Mouse (Mus musculus): Measurements from ENCODE around the gene Wnt2.

Wnt2 gene

GRCm38 (mm10) chr6:17978324-17978723 lies 52.1 kb downstream of the Wnt2 start:
- no peak for DNase-seq (ENCODE audit: low spot score in 2 of 2)

GRCm38 (mm10) chr6:17977165-17977564 lies 53.2 kb downstream of the Wnt2 start:
- DNase-seq (ENCODE audit: low spot score in 2 of 2), result no peak

- DNase-seq (ENCODE audit: low spot score in 2 of 2), result no peak
Measured at GRCm38 (mm10) chr6:17974416-17974815, 56.0 kb downstream of the Wnt2 start.

GRCm38 (mm10) chr6:17971393-17971792 lies 59.0 kb downstream of the Wnt2 start:
- no peak for DNase-seq (ENCODE audit: low spot score in 2 of 2)

GRCm38 (mm10) chr6:17969815-17970214 lies 60.6 kb downstream of the Wnt2 start:
- DNase-seq (ENCODE audit: low spot score in 2 of 2), result no peak

GRCm38 (mm10) chr6:17968467-17969144 lies 61.8 kb downstream of the Wnt2 start:
- no peak for DNase-seq (ENCODE audit: low spot score in 2 of 2)

GRCm38 (mm10) chr6:17963455-17963854 lies 66.9 kb downstream of the Wnt2 start:
- no peak for DNase-seq (ENCODE audit: low spot score in 2 of 2)

- DNase-seq (ENCODE audit: low spot score in 2 of 2), result no peak
Measured at GRCm38 (mm10) chr6:17951779-17952178, 78.6 kb downstream of the Wnt2 start.

- DNase-seq (ENCODE audit: low spot score in 2 of 2), result no peak
Measured at GRCm38 (mm10) chr6:17949103-17949502, 81.3 kb downstream of the Wnt2 start.

GRCm38 (mm10) chr6:17947130-17947831 lies 83.1 kb downstream of the Wnt2 start:
- DNase-seq (ENCODE audit: low spot score in 2 of 2), result no peak

GRCm38 (mm10) chr6:17946456-17946855 lies 83.9 kb downstream of the Wnt2 start:
- DNase-seq (ENCODE audit: low spot score in 2 of 2), result no peak

- DNase-seq (ENCODE audit: low spot score in 2 of 2), result no peak
Measured at GRCm38 (mm10) chr6:17943877-17944617, 86.3 kb downstream of the Wnt2 start.

- no peak for DNase-seq (ENCODE audit: low spot score in 2 of 2)
Measured at GRCm38 (mm10) chr6:17942344-17942743, 88.0 kb downstream of the Wnt2 start.

GRCm38 (mm10) chr6:17941916-17942315 lies 88.5 kb downstream of the Wnt2 start:
- no peak for DNase-seq (ENCODE audit: low spot score in 2 of 2)
